Mouse (Mus musculus) kidney, embryonic 15.5 days (tissue): ENCODE results near the gene Asic4. TPM values are rescaled to one million over a fixed set of nuclear protein-coding genes. Genes with fewer than 3 reads are reported as not detected.

ENCODE experiments used
- polyA plus RNA-seq: library from polyadenylated mRNA; unstranded; fragments of >200 nt; fragmentation: Nextera tagmentation; extraction: Ambion mirVana; gene quantifications from 2 replicates; pipeline ENCODE4 v1.2.1, GENCODE M21; 2015

Gene Asic4
- polyA plus RNA-seq, 1 experiment from 2014 or later = 2.1 TPM

Other genes starting within 250 kb of the Asic4 start
- 44.9 and 45.8 TPM in 2 replicates for gene Glb1l, start 239.6 kb upstream of the Asic4 start, polyA plus RNA-seq
- 142 and 148 TPM in 2 replicates for gene Stk16, start 239.6 kb upstream of the Asic4 start, polyA plus RNA-seq
- 63.8 and 64.3 TPM in 2 replicates for gene Tuba4a, start 230.6 kb upstream of the Asic4 start, polyA plus RNA-seq
- not detected in 2 replicates for gene A630095N17Rik, start 218.3 kb upstream of the Asic4 start, polyA plus RNA-seq
- gene Dnajb2, start 214.0 kb upstream of the Asic4 start, polyA plus RNA-seq = 33.8 and 38.6 TPM in 2 replicates
- gene Ptprn, start 185.9 kb upstream of the Asic4 start, polyA plus RNA-seq = 0.48 and 2.3 TPM in 2 replicates
- gene Resp18, start 172.0 kb upstream of the Asic4 start, polyA plus RNA-seq = 1.5 and 10.1 TPM in 2 replicates
- gene Dnpep, start 132.4 kb upstream of the Asic4 start, polyA plus RNA-seq = 136 and 153 TPM in 2 replicates
- 53.5 and 53.9 TPM in 2 replicates for gene Des, start 90.1 kb upstream of the Asic4 start, polyA plus RNA-seq
- 45.1 and 53.9 TPM in 2 replicates for gene Speg, start 75.1 kb upstream of the Asic4 start, polyA plus RNA-seq
- 74.7 and 78.7 TPM in 2 replicates for gene Gmppa, start 14.5 kb upstream of the Asic4 start, polyA plus RNA-seq
- gene Chpf, start 28.9 kb downstream of the Asic4 start, polyA plus RNA-seq = 35.5 and 40.6 TPM in 2 replicates
- gene Tmem198, start 29.1 kb downstream of the Asic4 start, polyA plus RNA-seq = 0.63 and 1.2 TPM in 2 replicates
- gene Obsl1, start 56.0 kb downstream of the Asic4 start, polyA plus RNA-seq = 67.2 and 80.1 TPM in 2 replicates
- 6.0 and 11.2 TPM in 2 replicates for gene Inha, start 56.6 kb downstream of the Asic4 start, polyA plus RNA-seq
- gene Stk11ip, start 71.1 kb downstream of the Asic4 start, polyA plus RNA-seq = 25.1 and 26.5 TPM in 2 replicates
- gene Slc4a3, start 95.8 kb downstream of the Asic4 start, polyA plus RNA-seq = 20.9 and 22.5 TPM in 2 replicates